In genomic region chr7:24427168-24427567, GRCm38 (mm10) we compare ENCODE assay signal across 31 mouse cellular contexts. TPM values are rescaled to one million over a fixed set of nuclear protein-coding genes. Genes with fewer than 3 reads are reported as not detected.
"Had no signal": no experiment of that assay in that cellular context is flagged by ENCODE, and none has a peak within 500 bp of the region (broad histone marks: within the 10 kb centered on the region; RNA-seq: fewer than 3 reads in every experiment).

No protein-coding gene starts in this region.

- H3K27ac ChIP-seq: embryonic facial prominence, embryonic 10.5 days; embryonic facial prominence, embryonic 12.5 days; embryonic facial prominence, embryonic 13.5 days; embryonic facial prominence, embryonic 15.5 days; forebrain, embryonic 10.5 days; forebrain, embryonic 12.5 days; forebrain, embryonic 13.5 days; forebrain, embryonic 15.5 days; gastrocnemius, adult 2 months; heart, adult 2 months; heart, embryonic 10.5 days had no signal

- H3K9ac ChIP-seq: embryonic facial prominence, embryonic 12.5 days; embryonic facial prominence, embryonic 13.5 days; embryonic facial prominence, embryonic 15.5 days; forebrain, embryonic 12.5 days; forebrain, embryonic 13.5 days; forebrain, embryonic 15.5 days; forebrain, postnatal 0 days had no signal

- H3K4me1 ChIP-seq: embryonic facial prominence, embryonic 10.5 days; embryonic facial prominence, embryonic 12.5 days; embryonic facial prominence, embryonic 13.5 days; embryonic facial prominence, embryonic 15.5 days; forebrain, embryonic 12.5 days had no signal

- DNase-seq: cerebellum, postnatal 10 days; cerebellum, postnatal 14 days; cerebellum, postnatal 36 days; embryo, embryonic 11 days; forebrain, postnatal 0 days; gastrocnemius, adult 2 months; gastrocnemius, postnatal 10 days; gastrocnemius, postnatal 14 days; gastrocnemius, postnatal 25 days; gastrocnemius, postnatal 36 days; heart, adult 11 months; heart, adult 18-20 months; heart, adult 2 months had no signal

- H3K4me3 ChIP-seq: embryonic facial prominence, embryonic 10.5 days; embryonic facial prominence, embryonic 12.5 days; embryonic facial prominence, embryonic 13.5 days; embryonic facial prominence, embryonic 15.5 days; erythroblast, embryonic 14.5 days; forebrain, embryonic 10.5 days; forebrain, embryonic 12.5 days; forebrain, embryonic 13.5 days; forebrain, embryonic 15.5 days; gastrocnemius, adult 2 months; heart, adult 2 months; heart, embryonic 10.5 days had no signal

- ATAC-seq: forebrain, embryonic 13.5 days; forebrain, embryonic 14.5 days; forebrain, embryonic 15.5 days; forebrain, embryonic 16.5 days; forebrain, postnatal 0 days had no signal

- H3K9me3 ChIP-seq: embryonic facial prominence, embryonic 15.5 days; forebrain, embryonic 13.5 days; forebrain, embryonic 15.5 days had no signal

- H3K36me3 ChIP-seq: embryonic facial prominence, embryonic 12.5 days; forebrain, embryonic 15.5 days had no signal

- H3K27me3 ChIP-seq: forebrain, embryonic 12.5 days; forebrain, embryonic 13.5 days; forebrain, embryonic 15.5 days had no signal

- H3K4me2 ChIP-seq: embryonic facial prominence, embryonic 12.5 days; embryonic facial prominence, embryonic 13.5 days; embryonic facial prominence, embryonic 15.5 days; forebrain, embryonic 12.5 days; forebrain, embryonic 13.5 days; forebrain, embryonic 15.5 days had no signal

RNA-seq across cellular contexts. Expression of gene Irgc1, which starts 24.9 kb away (rescaled TPM):
- total RNA-seq: common myeloid progenitor, adult 5-6 weeks; forebrain, postnatal 0 days; gastrocnemius, adult 18-20 months; gastrocnemius, adult 2 months; gastrocnemius, adult 8-10 months; gastrocnemius, postnatal 25 days; gastrocnemius, postnatal 36 days; granulocyte monocyte progenitor cell, adult 5-6 weeks; heart, adult 18-20 months; heart, adult 2 months had no signal
- polyA plus RNA-seq: embryonic facial prominence, embryonic 10.5 days; embryonic facial prominence, embryonic 11.5 days; embryonic facial prominence, embryonic 12.5 days; embryonic facial prominence, embryonic 13.5 days; embryonic facial prominence, embryonic 15.5 days; erythroblast, embryonic 14.5 days; forebrain, embryonic 10.5 days; forebrain, embryonic 11.5 days; forebrain, embryonic 12.5 days; forebrain, embryonic 14.5 days; forebrain, embryonic 15.5 days; forebrain, embryonic 16.5 days; forebrain, postnatal 0 days; heart, embryonic 10.5 days had no signal

RNA-seq across cellular contexts. Expression of gene Cadm4, which starts 54.7 kb away (rescaled TPM):
- total RNA-seq: common myeloid progenitor, adult 5-6 weeks; granulocyte monocyte progenitor cell, adult 5-6 weeks had no signal
